Mouse (Mus musculus) liver, adult 2 months (tissue): ENCODE data around the gene Cabp4.

Experiments
- CTCF ChIP-seq: fragments of 200-500 bp; IDR thresholded peaks from 2 replicates; pipeline ENCODE4 v1.5.1; 2011; ENCODE audit warnings: low read depth, low read length, control low read depth
- POLR2A ChIP-seq: fragments of 200-500 bp; IDR thresholded peaks from 2 replicates; pipeline ENCODE4 v1.6.1; 2011; ENCODE audit warnings: low read length, control low read depth; ENCODE audit not compliant: insufficient read depth; ENCODE audit errors: extremely low read depth

GRCm38 (mm10) chr19:4113806-4114230 is 30.0 kb downstream of the Cabp4 start:
- no peak for TF ChIP-seq CTCF
- no peak for TF ChIP-seq POLR2A
